Mouse (Mus musculus): Measurements from ENCODE around the gene Tsga8.

Tsga8 gene

GRCm38 (mm10) chrX:83487598-83487997 is at the start of gene Tsga8:
TSS of gene Tsga8 (minus strand) at chrX:83487924.
- no peak for DNase-seq (ENCODE audit: low spot score in 2 of 2)

All from natural killer cell, adult 2 months (primary cell).